Mouse (Mus musculus) C2C12 (cell line): ENCODE measurements around the gene Dpy19l3.

Experiments
- CEBPB ChIP-seq: IDR thresholded peaks from one replicate; pipeline ENCODE4 v1.6.1; 2011; ENCODE audit warnings: low read depth, mild to moderate bottlenecking, control low read depth, moderate library complexity
- CTCF ChIP-seq: IDR thresholded peaks from one replicate; pipeline ENCODE4 v1.5.1; 2011; ENCODE audit not compliant: control insufficient read depth, insufficient read depth, insufficient read length
- MAX ChIP-seq: IDR thresholded peaks from one replicate; pipeline ENCODE4 v1.6.1; 2011; ENCODE audit warnings: mild to moderate bottlenecking, control low read depth
- USF1 ChIP-seq: IDR thresholded peaks from one replicate; pipeline ENCODE4 v1.6.1; 2011; ENCODE audit warnings: low read depth, mild to moderate bottlenecking, control low read depth, moderate library complexity

DNA sequence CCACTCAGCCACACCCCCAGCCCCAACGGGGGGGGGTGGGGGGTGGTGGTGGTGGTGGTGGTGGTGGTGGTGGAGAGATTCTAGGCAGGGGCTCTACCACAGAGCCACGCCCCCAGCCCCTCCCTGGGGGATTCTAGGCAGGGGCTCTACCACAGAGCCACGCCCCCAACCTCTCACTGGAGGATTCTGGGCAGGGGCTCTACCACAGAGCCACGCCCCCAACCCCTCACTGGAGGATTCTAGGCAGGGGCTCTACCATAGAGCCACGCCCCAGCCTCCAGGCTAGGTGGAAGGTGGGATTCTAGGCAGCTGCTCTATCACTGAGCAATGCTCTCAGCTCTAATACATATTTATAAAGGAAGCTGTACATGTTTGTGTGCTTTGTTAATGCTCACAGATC is 7.5 kb upstream of the Dpy19l3 start:
- TF ChIP-seq CTCF (no peak), MAX (no peak), CEBPB (no peak), USF1 (no peak)
